Mouse (Mus musculus): Measurements from ENCODE around the gene Pygo1.

DNA sequence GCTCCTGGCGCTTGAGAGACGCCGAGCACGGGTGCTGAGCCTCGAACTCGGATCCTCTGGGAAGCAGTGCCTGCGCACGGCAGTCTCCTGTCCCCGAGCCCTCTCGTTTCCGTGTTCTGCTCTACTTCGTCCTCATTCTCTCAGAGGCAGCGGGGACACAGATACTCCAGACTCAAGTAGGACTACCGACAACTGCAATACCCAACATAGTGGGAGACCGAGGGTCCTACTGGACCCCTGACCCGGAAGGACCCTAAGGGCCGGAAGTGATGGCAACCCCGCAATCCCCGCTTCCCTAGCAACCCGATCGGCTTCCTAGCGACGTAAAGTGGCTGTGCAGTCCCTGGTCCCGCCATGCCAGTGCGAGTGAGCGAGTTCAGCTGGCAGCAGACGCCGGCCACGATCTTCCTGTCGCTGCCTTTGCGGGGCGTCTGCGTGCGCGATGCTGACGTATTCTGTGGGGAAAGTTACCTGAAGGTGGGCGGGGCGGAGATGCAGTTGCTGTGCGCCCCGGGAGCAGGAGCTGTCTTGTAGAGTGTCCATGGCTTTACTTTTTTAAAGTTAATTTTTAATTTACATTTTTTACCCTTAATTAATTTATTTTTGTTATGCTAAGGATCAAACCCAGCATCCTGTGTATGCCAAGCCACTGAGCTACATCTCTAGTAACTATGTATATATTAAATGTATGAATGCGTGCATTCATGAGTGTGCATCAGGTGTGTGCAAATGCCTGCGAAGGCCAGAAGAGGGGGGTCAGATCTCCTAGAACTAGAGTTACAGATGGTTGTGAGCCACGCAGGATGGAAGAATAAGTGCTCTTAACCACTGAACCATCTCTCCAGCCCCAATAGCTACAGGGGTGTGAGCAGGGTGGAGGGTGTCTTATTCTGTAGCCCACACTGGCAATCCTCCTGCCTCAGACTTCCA lies 33.3 kb downstream of the Pygo1 start, which contains the start of the genes Dyx1c1 and Gm44503:
- TF ChIP-seq POLR2A (IDR thresholded peaks at IDR 0.05; ENCODE audit: borderline replicate concordance, low read depth, low read length) = no peak
- TF ChIP-seq CTCF (IDR thresholded peaks at IDR 0.05; ENCODE audit: low read depth, low read length) = no peak

Data from bone marrow macrophage, adult 2 months (primary cell).